Mouse (Mus musculus) CH12.LX (cell line): ENCODE data around the gene Arl15. TPM values are rescaled to one million over a fixed set of nuclear protein-coding genes. Genes with fewer than 3 reads are reported as not detected.

Experiments used
- DNase-seq: peaks from one replicate; pipeline ENCODE4 v3.0.0-alpha.2; 2013; ENCODE audit errors: extremely low read depth
- H3K27ac ChIP-seq: 2 replicates; pipeline ENCODE4 v1.5.1; 2012; ENCODE audit warnings: low read depth, mild to moderate bottlenecking, control low read depth, moderate library complexity; ENCODE audit not compliant: insufficient read depth
- H3K27me3 ChIP-seq: replicated peaks from 2 replicates; pipeline ENCODE3; 2012; ENCODE audit warnings: inconsistent platforms
- H3K36me3 ChIP-seq, 2 experiments: replicated peaks in 1 of 2; 2 replicates each; pipeline versions ENCODE3 to v1.6.1; 2012; ENCODE audit warnings: inconsistent platforms in 1 of 2, low read length in 1 of 2, mild to moderate bottlenecking in 1 of 2, mixed read lengths in 1 of 2, moderate library complexity in 1 of 2; ENCODE audit not compliant: control insufficient read depth in 1 of 2, insufficient read depth in 1 of 2
- H3K4me1 ChIP-seq, 2 experiments: 2 replicates each; pipeline ENCODE4 v1.6.1; 2012; ENCODE audit warnings: inconsistent platforms in 1 of 2, moderate library complexity in 1 of 2; ENCODE audit not compliant: insufficient read depth in 2 of 2, control insufficient read depth in 1 of 2
- H3K4me2 ChIP-seq: 2 replicates; pipeline ENCODE4 v1.6.1; 2012; ENCODE audit warnings: low read depth, mild to moderate bottlenecking, control low read depth; ENCODE audit not compliant: poor library complexity, insufficient read depth, severe bottlenecking
- H3K4me3 ChIP-seq, 3 experiments: fragments of 150-350 bp in 1 of 3; sonication (generic) in 1 of 3; replicated peaks in 1 of 3; 2 replicates each; pipeline versions ENCODE3 to v1.5.1; 2011 to 2012; ENCODE audit warnings: low read depth in 2 of 3, low read length in 2 of 3, mild to moderate bottlenecking in 2 of 3, moderate library complexity in 2 of 3, control low read depth in 1 of 3, improper control_type of control experiment in 1 of 3, inconsistent platforms in 1 of 3, mixed read lengths in 1 of 3; ENCODE audit not compliant: poor library complexity in 1 of 3
- H3K79me2 ChIP-seq: replicated peaks from 2 replicates; pipeline ENCODE4 v1.6.1; 2012; ENCODE audit warnings: mild to moderate bottlenecking, moderate library complexity; ENCODE audit not compliant: control insufficient read depth, poor library complexity, insufficient read depth, severe bottlenecking; ENCODE audit errors: extremely low read depth
- H3K9ac ChIP-seq: 2 replicates; pipeline ENCODE4 v1.6.1; 2012; ENCODE audit warnings: low read depth, mild to moderate bottlenecking, control low read depth, moderate library complexity; ENCODE audit not compliant: insufficient read depth
- H3K9me3 ChIP-seq: replicated peaks from 2 replicates; pipeline ENCODE3; 2012; ENCODE audit warnings: low read length, inconsistent platforms, mixed read lengths
- BHLHE40 ChIP-seq: IDR thresholded peaks from 2 replicates; pipeline ENCODE4 v1.6.1; 2011; ENCODE audit warnings: mild to moderate bottlenecking, low read depth, low read length, improper control_type of control experiment
- CTCF ChIP-seq, 2 experiments: IDR thresholded peaks in 1 of 2; conservative IDR thresholded peaks in 1 of 2; 2 replicates each; pipeline ENCODE4 v1.5.1; 2011 to 2012; ENCODE audit warnings: low read depth in 2 of 2, low read length in 2 of 2, improper control_type of control experiment in 1 of 2, inconsistent platforms in 1 of 2, mild to moderate bottlenecking in 1 of 2, moderate library complexity in 1 of 2
- ELF1 ChIP-seq: IDR thresholded peaks from 2 replicates; pipeline ENCODE4 v1.6.1; 2014; ENCODE audit warnings: low read depth, mild to moderate bottlenecking, inconsistent platforms, low read length, improper control_type of control experiment
- ETS1 ChIP-seq: conservative IDR thresholded peaks from 2 replicates; pipeline ENCODE4 v1.6.1; 2012; ENCODE audit warnings: low read depth, mild to moderate bottlenecking, inconsistent platforms, low read length, improper control_type of control experiment, moderate library complexity
- GABPA ChIP-seq: IDR thresholded peaks from 2 replicates; pipeline ENCODE4 v1.6.1; 2012; ENCODE audit warnings: low read depth, low read length, improper control_type of control experiment, inconsistent platforms; ENCODE audit not compliant: insufficient replicate concordance
- HCFC1 ChIP-seq: IDR thresholded peaks from 2 replicates; pipeline ENCODE4 v1.6.1; 2012; ENCODE audit warnings: low read depth, mild to moderate bottlenecking, inconsistent platforms, low read length, improper control_type of control experiment
- IRF4 ChIP-seq: IDR thresholded peaks from 2 replicates; pipeline ENCODE4 v1.6.1; 2014; ENCODE audit warnings: low read depth, mild to moderate bottlenecking, inconsistent platforms, low read length, improper control_type of control experiment
- JUN ChIP-seq: IDR thresholded peaks from 2 replicates; pipeline ENCODE4 v1.6.1; 2011; ENCODE audit warnings: low read depth, mild to moderate bottlenecking, low read length, improper control_type of control experiment, moderate library complexity; ENCODE audit not compliant: insufficient read depth
- JUND ChIP-seq: conservative IDR thresholded peaks from 2 replicates; pipeline ENCODE4 v1.6.1; 2011; ENCODE audit warnings: low read depth, low read length, improper control_type of control experiment
- KAT2A ChIP-seq: IDR thresholded peaks from 2 replicates; pipeline ENCODE4 v1.6.1; 2012; ENCODE audit warnings: low read length, improper control_type of control experiment, inconsistent platforms; ENCODE audit not compliant: insufficient replicate concordance
- MAX ChIP-seq: IDR thresholded peaks from 2 replicates; pipeline ENCODE4 v1.6.1; 2011; ENCODE audit warnings: low read length, improper control_type of control experiment
- MXI1 ChIP-seq: IDR thresholded peaks from 2 replicates; pipeline ENCODE4 v1.6.1; 2011; ENCODE audit warnings: mild to moderate bottlenecking, low read depth, low read length, improper control_type of control experiment
- MYC ChIP-seq: IDR thresholded peaks from 2 replicates; pipeline ENCODE4 v1.6.1; 2011; ENCODE audit warnings: low read depth, mild to moderate bottlenecking, improper control_type of control experiment, low read length
- NELFE ChIP-seq: IDR thresholded peaks from 2 replicates; pipeline ENCODE4 v1.6.1; 2011; ENCODE audit warnings: low read depth, low read length, improper control_type of control experiment
- PAX5 ChIP-seq: IDR thresholded peaks from 2 replicates; pipeline ENCODE4 v1.6.1; 2012; ENCODE audit warnings: low read length, inconsistent platforms, mixed read lengths
- POLR2A ChIP-seq: IDR thresholded peaks from 2 replicates; pipeline ENCODE4 v1.6.1; 2011; ENCODE audit warnings: low read depth, mild to moderate bottlenecking, improper control_type of control experiment, low read length
- POLR2AphosphoS2 ChIP-seq: IDR thresholded peaks from 2 replicates; pipeline ENCODE4 v1.6.1; 2011; ENCODE audit warnings: low read depth, low read length, improper control_type of control experiment
- SIN3A ChIP-seq: IDR thresholded peaks from 2 replicates; pipeline ENCODE4 v1.6.1; 2012; ENCODE audit warnings: low read length, improper control_type of control experiment, inconsistent platforms
- TBP ChIP-seq: conservative IDR thresholded peaks from 2 replicates; pipeline ENCODE4 v1.6.1; 2011; ENCODE audit warnings: low read depth, low read length, improper control_type of control experiment
- USF2 ChIP-seq: conservative IDR thresholded peaks from 2 replicates; pipeline ENCODE4 v1.6.1; 2011; ENCODE audit warnings: low read depth, low read length, improper control_type of control experiment
- ZC3H11A ChIP-seq: IDR thresholded peaks from 2 replicates; pipeline ENCODE4 v1.6.1; 2012; ENCODE audit warnings: low read depth, mild to moderate bottlenecking, inconsistent platforms, low read length, improper control_type of control experiment
- ZKSCAN1 ChIP-seq: IDR thresholded peaks from 2 replicates; pipeline ENCODE4 v1.6.1; 2012; ENCODE audit warnings: low read depth, inconsistent platforms, low read length, improper control_type of control experiment, borderline replicate concordance
- dilution Hi-C: fragments of 300-500 bp; cut with MboI; formaldehyde crosslinking; loops from 2 replicates; pipeline ENCODE4 v1.14.3; 2020; ENCODE audit warnings: low sequenced_read_pairs; ENCODE audit not compliant: extremely low pct_unique_long_range_greater_than_20kb, extremely low pct_ligation_motif_present
- in situ Hi-C: fragments of 300-500 bp; cut with MboI; formaldehyde crosslinking; loops from 3 replicates; pipeline ENCODE4 v1.14.3; 2019; ENCODE audit warnings: low sequenced_read_pairs, low pct_ligation_motif_present, low pct_unique_long_range_greater_than_20kb, mixed read lengths
- polyA plus RNA-seq: library from polyadenylated mRNA; unstranded; fragments of >175 nt; gene quantifications from 2 replicates; pipeline ENCODE4 v1.2.1, GENCODE M21; 2012; ENCODE audit warnings: low read depth; ENCODE audit not compliant: insufficient read length
- total RNA-seq, 2 experiments: library from RNA; depleted of rRNA; stranded (reverse); fragments of 300-350 nt in 1 of 2; fragments of >200 nt in 1 of 2; gene quantifications; 2 replicates each; pipeline ENCODE4 v1.2.3; 2012 to 2014

The Arl15 gene
- total and polyA plus RNA-seq, 3 experiments: 2.2 to 5.2 (median 4.8) TPM

DNA sequence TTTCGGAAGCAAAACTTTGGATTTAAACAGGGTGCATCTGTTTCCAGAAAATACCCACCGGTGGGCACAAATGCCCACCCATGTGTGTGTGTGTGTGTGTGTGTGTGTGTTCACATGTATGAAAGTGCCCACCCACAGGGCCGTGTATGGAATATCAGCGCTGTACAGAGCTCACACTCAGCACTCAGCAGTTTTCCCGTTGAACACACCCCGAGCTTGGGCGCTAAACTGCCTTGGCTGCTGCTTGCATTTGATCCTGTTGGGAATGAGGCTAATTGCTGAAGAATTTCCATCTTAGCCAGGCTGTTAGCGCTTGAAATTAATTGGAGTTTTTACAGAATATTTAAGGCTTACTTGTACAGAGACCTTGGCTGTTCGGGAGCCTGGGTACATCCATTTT, 282.9 kb downstream of the Arl15 start:
- H3K4me3 ChIP-seq: no peak overlapping the region
- no peak for TF ChIP-seq MAX
- TF ChIP-seq ELF1: no peak
- TF ChIP-seq GABPA: no peak
- no peak for TF ChIP-seq KAT2A
- no peak for TF ChIP-seq POLR2A
- no peak for TF ChIP-seq ETS1
- TF ChIP-seq MYC: no peak
- no peak for TF ChIP-seq NELFE
- TF ChIP-seq IRF4: no peak
- no peak for TF ChIP-seq SIN3A
- TF ChIP-seq, all 38 proteins: peak for 0
- Histone ChIP-seq H3K27ac (no peak overlapping the region), H3K36me3 (peaks cover 0 to 5% of the 10 kb centered on the region in 2 experiments), H3K4me1 (no peaks in the 10 kb centered on the region), H3K4me2 (no peak overlapping the region), H3K79me2 (no peaks in the 10 kb centered on the region), H3K9me3 (no peaks in the 10 kb centered on the region), H3K27me3 (no peaks in the 10 kb centered on the region), H3K9ac (no peak overlapping the region)
- dilution Hi-C loops: no loop called here
- in situ Hi-C loops: loop anchor here (25.0 kb wide), 2 partner anchors 190 to 410 kb away; no protein-coding TSS in a partner anchor
- DNase-seq: no peak

DNA sequence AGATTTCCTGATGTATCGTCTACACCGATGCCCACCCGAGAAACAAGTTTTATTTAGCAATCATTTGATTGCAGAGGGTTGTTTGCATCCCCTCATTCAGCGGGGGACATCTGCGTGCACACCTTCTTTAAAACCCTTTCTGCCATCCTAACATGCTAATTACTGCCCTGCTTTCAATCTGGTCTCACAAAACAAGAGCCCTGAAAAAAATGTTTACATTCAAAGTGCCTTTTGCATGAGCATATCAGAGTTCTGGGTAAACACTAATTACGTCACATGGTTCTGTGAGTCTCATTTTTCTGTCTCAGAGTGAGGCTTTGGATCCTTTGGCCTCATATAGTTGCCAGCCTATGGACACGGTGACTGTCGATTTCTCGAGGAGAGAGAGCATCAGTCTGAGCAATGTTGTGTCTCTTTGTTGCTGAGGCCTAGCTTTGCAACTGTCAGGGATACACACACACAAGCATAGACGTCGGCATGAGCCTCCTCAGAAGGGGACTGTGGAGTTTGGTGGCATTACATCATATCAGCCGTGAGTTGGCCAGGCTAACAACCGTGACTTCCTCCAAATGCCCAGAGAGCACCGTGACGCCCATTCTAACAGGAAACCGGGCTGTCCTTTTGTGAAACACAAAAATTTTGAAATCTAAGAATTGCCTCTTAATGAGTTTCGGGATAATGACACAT, 283.4 kb downstream of the Arl15 start:
- peaks cover 0 to 5% of the 10 kb centered on the region in 2 experiments for H3K36me3 ChIP-seq
- no peaks in the 10 kb centered on the region for H3K79me2 ChIP-seq
- in situ Hi-C loops: loop anchor here (25.0 kb wide), 2 partner anchors 190 to 410 kb away; no protein-coding TSS in a partner anchor
- no peak overlapping the region for H3K4me3 ChIP-seq
- TF ChIP-seq MAX (no peak), PAX5 (no peak), JUND (no peak), JUN (no peak), USF2 (no peak), CTCF (conservative IDR thresholded peaks at IDR 0.05 in 1 of 2, IDR thresholded peaks at IDR 0.05 in 1 of 2; ENCODE audit: low read depth in 2 of 2, low read length in 2 of 2) (no peak), ZC3H11A (no peak), BHLHE40 (no peak), MXI1 (no peak), TBP (no peak), ZKSCAN1 (no peak), NELFE (no peak), POLR2AphosphoS2 (no peak), HCFC1 (no peak), GABPA (no peak)
- TF ChIP-seq, all 38 proteins: peak for 0
- dilution Hi-C loops: no loop called here
- Histone ChIP-seq H3K9me3 (no peaks in the 10 kb centered on the region), H3K4me1 (no peaks in the 10 kb centered on the region), H3K27me3 (no peaks in the 10 kb centered on the region), H3K27ac (no peak overlapping the region), H3K4me2 (no peak overlapping the region), H3K9ac (no peak overlapping the region)
- no peak for DNase-seq
